Mouse (Mus musculus): ENCODE data around the gene Dop1a.

- TF ChIP-seq EP300 (optimal IDR thresholded peaks at IDR 0.05) (no peak), CTCF (IDR thresholded peaks at IDR 0.05; ENCODE audit: low read depth) (peak; percentile 96)
Measured at GRCm38 (mm10) chr9:86464151-86465105, 2.5 kb upstream of the Dop1a start, which contains the start of gene Ube2cbp.
